Mouse (Mus musculus): ENCODE data around the gene Eif1ad. TPM values are rescaled to one million over a fixed set of nuclear protein-coding genes. Genes with fewer than 3 reads are reported as not detected.
A peak's percentile ranks its signal among the peaks of the same experiment; 100 is the strongest.

The Eif1ad gene
- polyA plus RNA-seq, 1 experiment from 2014 or later: 49.1 TPM

DNA sequence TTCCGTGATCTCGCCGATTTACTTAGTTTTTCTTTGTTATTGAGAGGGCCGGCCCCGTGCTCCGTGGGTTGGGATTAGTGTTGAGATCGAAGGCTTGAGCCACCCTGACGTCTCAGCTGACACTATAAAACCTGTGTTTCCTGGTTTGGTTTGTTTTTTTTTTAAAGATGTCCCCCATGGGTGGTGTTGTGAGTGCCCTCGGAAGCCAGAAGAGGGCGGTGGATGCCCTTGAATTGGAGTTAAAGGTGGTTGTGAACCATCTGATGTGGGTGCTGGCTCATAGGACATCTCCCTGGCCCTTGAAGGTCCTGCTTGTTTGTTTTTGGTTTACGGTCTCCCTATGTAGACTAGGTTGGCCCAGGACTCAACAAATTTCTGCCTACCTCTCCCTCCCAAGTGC is 914 bp downstream of the Eif1ad start:
- Histone ChIP-seq H3K36me3 (ENCODE audit: control insufficient read depth, insufficient read depth, low read length) (peaks cover 17% of the 10 kb centered on the region; the same call in 1 of the 2 replicates), H3K4me1 (replicated peaks; ENCODE audit: control insufficient read depth, insufficient read depth) (peaks cover 6% of the 10 kb centered on the region; the same call in 1 of the 2 replicates), H3K4me3 (ENCODE audit: low read depth, low read length) (peak overlapping the region; percentile 55), H3K27ac (replicated peaks) (peak overlapping the region; percentile 96), H3K9me3 (ENCODE audit: control insufficient read depth, low read length) (no peaks in the 10 kb centered on the region), H3K9ac (ENCODE audit: low read length) (peak overlapping the region; percentile 54), H3K4me2 (replicated peaks; ENCODE audit: low read depth) (peak overlapping the region; percentile 93), H3K27me3 (ENCODE audit: control insufficient read depth, insufficient read depth, low read length) (no peaks in the 10 kb centered on the region)
- no peak for ATAC-seq (ENCODE audit: low FRiP score, low TSS enrichment)
- peak; percentile 37 for DNase-seq (ENCODE audit: low spot score)
- WGBS: 9% methylated on average over 11 of the region's 11 CpGs
- TF ChIP-seq CTCF (IDR thresholded peaks at IDR 0.05; ENCODE audit: low read depth) (peak; percentile 59), EP300 (optimal IDR thresholded peaks at IDR 0.05) (no peak)

DNA sequence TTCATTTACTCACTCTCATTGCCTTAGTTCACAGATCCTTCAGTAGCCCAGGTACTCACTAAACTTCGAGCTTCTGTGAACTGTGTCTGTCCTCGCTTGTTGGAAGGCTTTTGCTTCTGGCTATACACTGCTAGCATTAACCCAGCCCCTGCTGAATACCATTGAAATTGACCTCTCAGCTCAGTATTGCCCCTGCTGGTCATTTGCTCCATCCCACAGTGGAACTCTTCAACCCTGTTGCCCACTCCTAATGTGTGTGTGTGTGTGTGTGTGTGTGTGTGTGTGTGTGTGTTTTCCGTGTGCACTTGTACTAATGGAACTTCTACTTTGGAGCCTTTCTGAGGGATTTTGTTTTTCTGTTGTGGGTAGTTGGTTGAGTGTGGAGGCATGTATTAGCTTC is 4.4 kb downstream of the Eif1ad start:
- no peak overlapping the region for H3K4me3 ChIP-seq (ENCODE audit: low read depth, low read length)
- H3K4me2 ChIP-seq (replicated peaks; ENCODE audit: low read depth): no peak overlapping the region
- DNase-seq (ENCODE audit: low spot score): no peak
- H3K36me3 ChIP-seq (ENCODE audit: control insufficient read depth, insufficient read depth, low read length): peaks cover 17% of the 10 kb centered on the region; the same call in 1 of the 2 replicates
- H3K27me3 ChIP-seq (ENCODE audit: control insufficient read depth, insufficient read depth, low read length): no peaks in the 10 kb centered on the region
- no peak for ATAC-seq (ENCODE audit: low FRiP score, low TSS enrichment)
- no peaks in the 10 kb centered on the region for H3K9me3 ChIP-seq (ENCODE audit: control insufficient read depth, low read length)
- no peak overlapping the region for H3K27ac ChIP-seq (replicated peaks)
- H3K9ac ChIP-seq (ENCODE audit: low read length): no peak overlapping the region
- H3K4me1 ChIP-seq (replicated peaks; ENCODE audit: control insufficient read depth, insufficient read depth): peaks cover 2% of the 10 kb centered on the region; the same call in 1 of the 2 replicates
- no peak for TF ChIP-seq EP300 (optimal IDR thresholded peaks at IDR 0.05)
- peak; percentile 59 for TF ChIP-seq CTCF (IDR thresholded peaks at IDR 0.05; ENCODE audit: low read depth)
- WGBS: 85% methylated on average over 3 of the region's 3 CpGs

- WGBS: 93% methylated on average over 7 of the region's 7 CpGs
These were observed 6.2 kb downstream of the Eif1ad start for GRCm38 (mm10) chr19:5372724-5373123.

DNA sequence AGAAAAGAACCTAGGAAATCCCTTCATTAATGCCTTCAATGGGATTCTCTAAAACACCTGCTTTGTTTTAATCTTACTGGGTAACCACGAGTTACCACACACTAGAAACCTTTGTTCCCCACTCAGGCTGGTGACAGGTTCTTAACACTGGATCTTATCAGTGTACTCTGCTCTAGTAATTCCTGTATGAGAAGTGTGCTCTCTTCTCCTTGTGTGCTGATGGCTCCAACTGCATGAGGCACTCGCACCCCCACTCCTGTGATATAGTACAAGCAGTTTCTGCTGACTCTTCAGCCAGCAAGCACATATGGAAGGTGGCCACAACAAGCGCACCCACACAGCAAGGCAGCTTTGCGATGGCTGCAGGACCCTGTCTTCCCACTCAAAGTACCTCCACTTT is 7.6 kb downstream of the Eif1ad start:
- TF ChIP-seq EP300 (optimal IDR thresholded peaks at IDR 0.05): no peak
- no peak for TF ChIP-seq CTCF (IDR thresholded peaks at IDR 0.05; ENCODE audit: low read depth)
- H3K36me3 ChIP-seq (ENCODE audit: control insufficient read depth, insufficient read depth, low read length): peaks cover 25% of the 10 kb centered on the region
- WGBS: 79% methylated on average over 4 of the region's 4 CpGs
- no peaks in the 10 kb centered on the region for H3K27me3 ChIP-seq (ENCODE audit: control insufficient read depth, insufficient read depth, low read length)
- H3K9ac ChIP-seq (ENCODE audit: low read length): no peak overlapping the region
- no peaks in the 10 kb centered on the region for H3K4me1 ChIP-seq (replicated peaks; ENCODE audit: control insufficient read depth, insufficient read depth)
- no peak for ATAC-seq (ENCODE audit: low FRiP score, low TSS enrichment)
- no peak overlapping the region for H3K27ac ChIP-seq (replicated peaks)
- no peaks in the 10 kb centered on the region for H3K9me3 ChIP-seq (ENCODE audit: control insufficient read depth, low read length)
- no peak overlapping the region for H3K4me3 ChIP-seq (ENCODE audit: low read depth, low read length)
- H3K4me2 ChIP-seq (replicated peaks; ENCODE audit: low read depth): no peak overlapping the region
- no peak for DNase-seq (ENCODE audit: low spot score)

More at GRCm38 (mm10) chr19:5372724-5373123, 6.2 kb downstream of the Eif1ad start:
- Histone ChIP-seq H3K4me2 (replicated peaks; ENCODE audit: low read depth) (no peak overlapping the region), H3K9me3 (ENCODE audit: control insufficient read depth, low read length) (no peaks in the 10 kb centered on the region), H3K4me1 (replicated peaks; ENCODE audit: control insufficient read depth, insufficient read depth) (no peaks in the 10 kb centered on the region; the same call in 1 of the 2 replicates), H3K36me3 (ENCODE audit: control insufficient read depth, insufficient read depth, low read length) (peaks cover 17% of the 10 kb centered on the region; the same call in 1 of the 2 replicates), H3K4me3 (ENCODE audit: low read depth, low read length) (no peak overlapping the region), H3K9ac (ENCODE audit: low read length) (no peak overlapping the region), H3K27me3 (ENCODE audit: control insufficient read depth, insufficient read depth, low read length) (no peaks in the 10 kb centered on the region), H3K27ac (replicated peaks) (no peak overlapping the region)
- ATAC-seq (ENCODE audit: low FRiP score, low TSS enrichment) (no peak), DNase-seq (ENCODE audit: low spot score) (no peak)
- TF ChIP-seq CTCF (IDR thresholded peaks at IDR 0.05; ENCODE audit: low read depth): no peak
- no peak for TF ChIP-seq EP300 (optimal IDR thresholded peaks at IDR 0.05)

- H3K27ac ChIP-seq (replicated peaks): no peak overlapping the region
- H3K4me3 ChIP-seq (ENCODE audit: low read depth, low read length): no peak overlapping the region
- H3K9me3 ChIP-seq (ENCODE audit: control insufficient read depth, low read length): no peaks in the 10 kb centered on the region
- ATAC-seq (ENCODE audit: low FRiP score, low TSS enrichment) (no peak), DNase-seq (ENCODE audit: low spot score) (no peak)
- peaks cover 30% of the 10 kb centered on the region for H3K36me3 ChIP-seq (ENCODE audit: control insufficient read depth, insufficient read depth, low read length)
- 59% methylated on average over 4 of the region's 4 CpGs for WGBS
- H3K4me2 ChIP-seq (replicated peaks; ENCODE audit: low read depth): no peak overlapping the region
- TF ChIP-seq CTCF (IDR thresholded peaks at IDR 0.05; ENCODE audit: low read depth) (no peak), EP300 (optimal IDR thresholded peaks at IDR 0.05) (no peak)
- no peak overlapping the region for H3K9ac ChIP-seq (ENCODE audit: low read length)
- H3K27me3 ChIP-seq (ENCODE audit: control insufficient read depth, insufficient read depth, low read length): no peaks in the 10 kb centered on the region
- H3K4me1 ChIP-seq (replicated peaks; ENCODE audit: control insufficient read depth, insufficient read depth): no peaks in the 10 kb centered on the region
These were observed 8.2 kb downstream of the Eif1ad start for GRCm38 (mm10) chr19:5374748-5375147.

DNA sequence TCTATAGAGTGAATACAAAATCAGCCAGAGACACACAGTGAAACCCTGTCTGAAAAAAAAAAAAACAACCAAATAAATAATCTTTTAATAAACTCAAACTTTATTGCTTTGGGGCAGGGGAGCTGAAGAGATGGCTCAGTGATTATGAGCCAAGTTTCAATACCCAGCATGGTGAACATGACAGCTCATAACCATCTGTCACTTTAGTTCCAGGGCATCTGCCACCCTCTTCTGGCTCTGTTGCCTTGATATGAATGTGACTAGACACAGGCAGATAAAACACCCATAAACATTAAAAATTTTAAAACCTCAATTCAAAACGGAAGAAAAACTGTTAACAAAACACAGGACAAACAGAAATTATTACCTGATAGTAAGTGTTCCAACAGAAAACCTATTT is 10.9 kb downstream of the Eif1ad start:
- Histone ChIP-seq H3K4me1 (replicated peaks; ENCODE audit: control insufficient read depth, insufficient read depth) (no peaks in the 10 kb centered on the region), H3K4me2 (replicated peaks; ENCODE audit: low read depth) (no peak overlapping the region), H3K9ac (ENCODE audit: low read length) (no peak overlapping the region), H3K36me3 (ENCODE audit: control insufficient read depth, insufficient read depth, low read length) (peaks cover 28% of the 10 kb centered on the region), H3K27ac (replicated peaks) (no peak overlapping the region), H3K27me3 (ENCODE audit: control insufficient read depth, insufficient read depth, low read length) (no peaks in the 10 kb centered on the region), H3K4me3 (ENCODE audit: low read depth, low read length) (no peak overlapping the region), H3K9me3 (ENCODE audit: control insufficient read depth, low read length) (no peaks in the 10 kb centered on the region)
- ATAC-seq (ENCODE audit: low FRiP score, low TSS enrichment) (no peak), DNase-seq (ENCODE audit: low spot score) (no peak)
- WGBS: 92% methylated on average over 1 of the region's 1 CpGs
- TF ChIP-seq EP300 (optimal IDR thresholded peaks at IDR 0.05) (no peak), CTCF (IDR thresholded peaks at IDR 0.05; ENCODE audit: low read depth) (no peak)
